Mouse (Mus musculus) kidney, adult 2 months (tissue): ENCODE data around the gene Gfi1b. TPM values are rescaled to one million over a fixed set of nuclear protein-coding genes. Genes with fewer than 3 reads are reported as not detected.

Experiments
- DNase-seq: peaks from one replicate; pipeline ENCODE4 v3.0.0; 2021
- H3K27ac ChIP-seq: fragments of 200-500 bp; 2 replicates; pipeline ENCODE4 v1.5.1; 2012; ENCODE audit warnings: low read depth, low read length, control low read depth, inconsistent platforms; ENCODE audit not compliant: insufficient read depth
- H3K27me3 ChIP-seq: fragments of 200-500 bp; replicated peaks from 2 replicates; pipeline ENCODE4 v1.6.1; 2012; ENCODE audit warnings: mild to moderate bottlenecking, moderate library complexity, low read length, inconsistent platforms; ENCODE audit not compliant: control insufficient read depth, insufficient read depth
- H3K36me3 ChIP-seq: fragments of 200-500 bp; 2 replicates; pipeline ENCODE4 v1.6.1; 2012; ENCODE audit warnings: mild to moderate bottlenecking, moderate library complexity, low read length, inconsistent platforms; ENCODE audit not compliant: control insufficient read depth, insufficient read depth
- H3K4me1 ChIP-seq: fragments of 200-500 bp; 2 replicates; pipeline ENCODE4 v1.6.1; 2011; ENCODE audit warnings: low read length; ENCODE audit not compliant: control insufficient read depth, insufficient read depth
- H3K4me3 ChIP-seq: fragments of 200-500 bp; 2 replicates; pipeline ENCODE4 v1.5.1; 2011; ENCODE audit warnings: mild to moderate bottlenecking, low read depth, low read length, control low read depth; ENCODE audit not compliant: insufficient read depth
- CTCF ChIP-seq: fragments of 200-500 bp; conservative IDR thresholded peaks from 2 replicates; pipeline ENCODE4 v1.5.1; 2011; ENCODE audit warnings: low read depth, mild to moderate bottlenecking, control low read depth, low read length, moderate library complexity, mixed read lengths; ENCODE audit not compliant: insufficient read depth, insufficient read length
- POLR2A ChIP-seq: fragments of 200-500 bp; IDR thresholded peaks from one replicate; pipeline ENCODE4 v1.6.1; 2011; ENCODE audit warnings: low read depth, low read length, control low read depth
- WGBS: fragments of 180-500 bp; shearing (Covaris S2); methylation state at CpG from one replicate; pipeline ENCODE4 v1.1.7; 2018; 5-methylcytosine and 5-hydroxymethylcytosine counted together
- polyA plus RNA-seq: library from polyadenylated mRNA; depleted of rRNA; stranded (reverse); fragments of >200 nt; gene quantifications from 2 replicates; pipeline ENCODE4 v1.2.3, GENCODE M21; 2012; rRNA removed

Gfi1b gene
- 0.06 and 0.30 TPM in 2 replicates for polyA plus RNA-seq

DNA sequence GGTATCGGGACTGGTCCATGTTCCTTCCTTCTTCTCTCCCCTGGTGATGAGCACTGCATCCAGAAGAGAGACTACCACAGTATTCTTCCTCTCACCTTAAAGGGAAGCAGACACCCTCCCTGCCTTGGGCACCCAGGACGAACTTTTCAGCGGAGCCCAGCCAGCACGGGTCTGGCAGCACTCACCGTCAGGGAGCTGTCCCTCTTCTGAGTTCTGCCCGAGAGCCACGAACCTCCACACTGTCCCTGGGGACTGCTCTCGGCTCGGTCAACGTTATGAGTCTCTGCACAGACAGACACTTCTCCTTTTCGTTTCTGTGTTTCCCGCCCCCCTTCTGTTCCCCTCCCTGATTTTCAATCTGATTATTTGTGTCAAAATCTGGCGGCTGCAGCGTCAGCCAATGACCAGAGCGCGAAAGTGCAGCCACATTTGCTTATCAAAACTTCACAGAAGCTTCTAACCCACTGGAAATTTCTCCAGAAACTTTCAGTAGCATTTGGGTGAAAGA, at the start of gene Gfi1b:
Gene Gfi1b, minus strand, starts transcription at position 319 of the 508 bp plus-strand sequence.
- Histone ChIP-seq H3K27ac (no peak within 1 kb of the TSS), H3K4me3 (no peak within 1 kb of the TSS), H3K4me1 (peaks cover 11% of the 10 kb centered on the region; the same call in 1 of the 2 replicates), H3K27me3 (no peaks in the 10 kb centered on the region), H3K36me3 (no peaks in the 10 kb centered on the region)
- 10% methylated on average over 16 of the region's 16 CpGs for WGBS
- DNase-seq = no peak
- TF ChIP-seq POLR2A (no peak), CTCF (no peak)

DNA sequence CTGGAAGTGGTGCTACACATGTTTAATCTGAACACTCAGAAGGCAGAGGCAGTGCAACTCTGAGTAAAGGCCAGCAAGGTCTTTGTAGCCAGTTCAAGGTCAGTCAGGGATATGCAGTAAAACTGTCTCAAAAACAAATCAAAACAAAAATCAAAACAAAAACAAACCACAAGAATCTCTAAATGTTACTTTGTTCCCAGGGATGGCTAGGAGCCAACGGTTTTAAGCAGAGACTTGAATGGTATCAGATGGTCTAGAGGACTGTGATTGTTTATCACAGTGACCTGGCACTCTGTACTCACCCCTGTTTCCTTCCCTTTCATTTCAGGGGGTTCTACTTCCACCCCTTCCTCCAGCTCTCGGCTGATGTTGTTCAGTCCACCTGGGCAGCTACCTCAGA, 49.7 kb upstream of the Gfi1b start:
- Histone ChIP-seq H3K4me3 (no peak overlapping the region), H3K27me3 (no peaks in the 10 kb centered on the region), H3K36me3 (peaks cover 2% of the 10 kb centered on the region), H3K27ac (no peak overlapping the region), H3K4me1 (no peaks in the 10 kb centered on the region)
- DNase-seq = peak; percentile 60
- WGBS = 59% methylated on average over 2 of the region's 2 CpGs
- no peak for TF ChIP-seq CTCF
- TF ChIP-seq POLR2A = no peak

DNA sequence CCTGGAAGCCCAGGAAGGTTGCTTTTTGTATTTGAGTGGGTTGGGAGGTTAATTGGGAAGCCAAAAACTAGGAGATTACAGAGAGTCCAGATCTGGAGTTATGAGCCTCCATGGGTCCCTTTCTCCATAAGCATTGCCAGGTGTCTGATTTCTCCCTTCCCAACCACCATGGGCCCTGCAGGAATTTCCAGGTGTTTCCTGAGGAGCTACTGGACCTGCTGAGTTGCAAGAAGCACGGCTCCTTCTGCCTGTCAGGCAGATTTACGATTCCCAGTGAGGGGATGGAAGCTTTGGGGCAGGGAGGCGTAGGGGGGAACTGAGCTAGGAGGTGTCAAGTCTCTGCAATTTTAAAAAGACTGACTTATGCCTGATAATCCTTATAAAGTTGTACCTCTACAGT, 44.0 kb upstream of the Gfi1b start:
- Histone ChIP-seq H3K27ac (no peak overlapping the region), H3K4me3 (no peak overlapping the region), H3K4me1 (no peaks in the 10 kb centered on the region), H3K27me3 (no peaks in the 10 kb centered on the region), H3K36me3 (peaks cover 2% of the 10 kb centered on the region)
- TF ChIP-seq POLR2A = no peak
- no peak for TF ChIP-seq CTCF
- 60% methylated on average over 3 of the region's 3 CpGs for WGBS
- no peak for DNase-seq

DNA sequence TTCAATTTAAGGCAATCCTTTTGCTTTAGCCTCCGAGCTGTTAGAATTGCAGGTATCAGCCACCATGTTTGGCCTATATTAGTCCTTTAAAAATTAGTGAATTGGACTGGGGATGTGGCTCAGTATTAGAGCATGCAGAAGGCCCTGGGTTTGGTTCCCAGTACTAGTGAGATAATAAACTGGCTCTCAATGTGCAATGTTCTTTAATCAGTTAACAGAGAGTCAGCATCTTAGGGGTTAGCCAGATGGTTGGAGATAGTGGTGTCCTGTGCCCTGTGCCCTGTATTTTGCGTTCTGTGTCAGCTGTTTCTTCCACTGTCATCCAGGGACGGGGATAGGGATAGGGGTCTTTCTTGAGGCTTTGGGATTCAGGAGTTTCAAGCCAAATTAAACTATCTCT, 41.1 kb upstream of the Gfi1b start:
- DNase-seq = no peak
- TF ChIP-seq CTCF (no peak), POLR2A (no peak)
- no peak overlapping the region for H3K4me3 ChIP-seq
- H3K27me3 ChIP-seq = no peaks in the 10 kb centered on the region
- no peak overlapping the region for H3K27ac ChIP-seq
- peaks cover 2% of the 10 kb centered on the region; the same call in 1 of the 2 replicates for H3K36me3 ChIP-seq
- no peaks in the 10 kb centered on the region for H3K4me1 ChIP-seq
- 94% methylated on average over 3 of the region's 3 CpGs for WGBS

DNA sequence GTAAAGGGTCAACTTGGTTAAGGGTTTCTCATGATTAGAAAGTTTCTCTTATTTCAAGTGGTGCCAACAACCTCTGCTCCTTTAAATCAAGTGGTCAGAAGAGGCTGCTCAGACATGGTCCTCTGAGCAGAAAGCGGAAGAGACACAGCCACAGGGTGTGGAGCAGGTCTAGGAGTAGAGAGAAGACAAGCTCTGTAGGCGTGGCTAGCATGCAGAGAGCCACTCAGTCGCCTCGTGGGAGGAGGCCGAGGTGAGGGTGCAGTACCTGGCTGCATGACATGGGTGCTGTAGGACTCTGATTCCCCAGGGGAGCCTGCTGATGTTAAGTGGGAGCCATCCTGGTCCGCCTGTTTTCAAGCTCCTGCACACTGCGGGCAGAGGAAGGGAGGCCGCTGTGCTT, 34.4 kb upstream of the Gfi1b start:
- no peak overlapping the region for H3K27ac ChIP-seq
- DNase-seq = no peak
- WGBS = 63% methylated on average over 8 of the region's 8 CpGs
- peaks cover 1% of the 10 kb centered on the region; the same call in 1 of the 2 replicates for H3K36me3 ChIP-seq
- H3K27me3 ChIP-seq = no peaks in the 10 kb centered on the region
- no peak for TF ChIP-seq CTCF
- TF ChIP-seq POLR2A = no peak
- H3K4me1 ChIP-seq = no peaks in the 10 kb centered on the region
- H3K4me3 ChIP-seq = no peak overlapping the region

DNA sequence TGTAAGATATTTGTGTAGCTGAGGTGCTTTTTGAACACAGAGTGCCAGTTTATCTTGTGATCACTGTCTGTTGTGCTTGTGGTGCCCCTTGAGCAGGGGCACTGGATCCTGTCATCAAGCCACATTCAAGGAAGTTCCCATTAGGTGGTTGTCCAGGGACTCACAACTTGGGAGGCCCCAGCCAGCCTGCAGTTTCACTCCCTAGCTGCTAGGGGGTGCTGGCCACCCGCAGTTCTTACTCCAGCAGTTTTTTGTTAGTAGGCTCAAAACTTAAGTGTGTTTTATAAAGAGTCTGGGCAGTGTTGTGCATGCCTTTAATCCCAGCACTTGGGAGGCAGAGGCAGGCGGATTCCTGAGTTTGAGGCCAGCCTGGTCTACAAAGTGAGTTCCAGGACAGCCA, 32.5 kb upstream of the Gfi1b start:
- no peak for TF ChIP-seq POLR2A
- TF ChIP-seq CTCF = peak; percentile 64
- H3K27me3 ChIP-seq = no peaks in the 10 kb centered on the region
- peak; percentile 39 for DNase-seq
- H3K4me1 ChIP-seq = no peaks in the 10 kb centered on the region; the same call in 1 of the 2 replicates
- H3K4me3 ChIP-seq = no peak overlapping the region
- no peak overlapping the region for H3K27ac ChIP-seq
- no peaks in the 10 kb centered on the region; the same call in 1 of the 2 replicates for H3K36me3 ChIP-seq
- WGBS = 63% methylated on average over 2 of the region's 2 CpGs

DNA sequence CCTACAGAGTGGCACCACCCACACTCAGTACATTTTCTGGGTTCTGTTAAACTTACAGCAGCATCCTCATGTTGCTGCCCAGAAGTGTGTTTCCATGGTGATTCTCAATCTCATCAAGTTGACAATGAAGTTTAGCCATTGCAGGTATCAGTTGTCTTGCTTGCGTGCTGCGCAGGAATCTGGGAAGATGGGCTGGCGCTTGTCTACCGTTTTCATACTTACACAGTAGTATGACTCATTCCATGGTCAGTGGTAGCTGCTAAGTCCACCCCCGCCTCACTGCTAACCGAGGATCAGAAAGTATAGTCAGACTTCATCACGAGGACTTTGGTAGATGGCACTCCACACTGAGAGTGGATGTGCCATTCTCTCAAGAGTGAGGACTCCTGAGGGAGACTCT, 31.6 kb upstream of the Gfi1b start:
- no peaks in the 10 kb centered on the region; the same call in 1 of the 2 replicates for H3K36me3 ChIP-seq
- 95% methylated on average over 7 of the region's 7 CpGs for WGBS
- H3K27ac ChIP-seq = no peak overlapping the region
- no peak for DNase-seq
- H3K27me3 ChIP-seq = no peaks in the 10 kb centered on the region
- no peak overlapping the region for H3K4me3 ChIP-seq
- TF ChIP-seq CTCF = no peak
- TF ChIP-seq POLR2A = no peak
- peaks cover 2% of the 10 kb centered on the region; the same call in 1 of the 2 replicates for H3K4me1 ChIP-seq

DNA sequence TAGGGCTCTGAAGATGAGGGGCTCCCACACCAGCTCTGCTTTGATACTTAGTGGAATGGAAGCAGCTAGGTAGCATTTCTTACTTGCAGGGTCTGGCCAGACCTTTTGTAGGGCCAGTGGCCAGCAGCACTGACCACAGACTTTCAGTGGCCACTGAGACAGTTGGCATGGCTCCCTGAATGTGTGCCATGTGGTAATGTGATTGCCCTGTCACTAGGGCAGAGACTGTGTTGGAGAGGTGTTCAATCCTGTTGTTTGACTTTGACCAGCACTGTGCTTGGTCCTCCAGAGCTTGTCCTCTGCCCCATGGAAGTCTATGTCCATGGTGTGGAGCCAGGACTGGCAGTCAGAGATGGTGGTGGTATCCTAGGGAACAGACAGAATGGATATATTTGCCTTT, 28.7 kb upstream of the Gfi1b start:
- H3K4me1 ChIP-seq = peaks cover 8% of the 10 kb centered on the region; the same call in 1 of the 2 replicates
- peak; percentile 77 for DNase-seq
- H3K36me3 ChIP-seq = no peaks in the 10 kb centered on the region
- TF ChIP-seq POLR2A = no peak
- no peak for TF ChIP-seq CTCF
- no peaks in the 10 kb centered on the region for H3K27me3 ChIP-seq
- H3K4me3 ChIP-seq = no peak overlapping the region
- H3K27ac ChIP-seq = no peak overlapping the region
